Mouse (Mus musculus) spleen, postnatal 4 days (tissue): Measurements from ENCODE around the gene Rab11fip4.

ENCODE experiments used
- DNase-seq, 2 experiments: peaks; one replicate each; pipeline ENCODE4 v3.0.0; 2022; ENCODE audit warnings: low spot score in 2 of 2

The Rab11fip4 gene

GRCm38 (mm10) chr11:79738725-79739558 lies 147.9 kb downstream of the Rab11fip4 start:
- DNase-seq, result peak in 1 of 2 experiments; percentile 24

- DNase-seq, result no peak
Observed at GRCm38 (mm10) chr11:79740740-79741512, 149.9 kb downstream of the Rab11fip4 start.

- DNase-seq, result no peak
Observed at GRCm38 (mm10) chr11:79746552-79747102, 155.6 kb downstream of the Rab11fip4 start.
